Mouse (Mus musculus): ENCODE measurements around the gene Ppp1r1b.

- TF ChIP-seq GATA1 (IDR thresholded peaks at IDR 0.05; ENCODE audit: low read length) (no peak), TAL1 (IDR thresholded peaks at IDR 0.05; ENCODE audit: low read length) (no peak)
Observed at GRCm38 (mm10) chr11:98323933-98324332, 24.3 kb upstream of the Ppp1r1b start.

All from erythroblast, embryonic 14.5 days (primary cell).